Mouse (Mus musculus): Measurements from ENCODE around the gene Ppt1.
"Not testable (repeated sequence)": the region's sequence is repeated elsewhere in the genome, so short reads cannot be mapped to it uniquely, and the experiment has no call there.

The Ppt1 gene

GRCm38 (mm10) chr4:122835530-122836402, at the start of gene Ppt1:
Ppt1 (plus strand) TSS chr4:122836242.
- DNase-seq (ENCODE audit: low read depth): peak; percentile 83

- no peak for DNase-seq (ENCODE audit: low read depth)
Observed at GRCm38 (mm10) chr4:122789335-122790089, 46.5 kb upstream of the Ppt1 start.

- peak; percentile 69 for DNase-seq (ENCODE audit: low read depth)
Observed at GRCm38 (mm10) chr4:122808108-122808507, 27.9 kb upstream of the Ppt1 start.

- no peak for DNase-seq (ENCODE audit: low read depth)
Observed at GRCm38 (mm10) chr4:122811180-122811579, 24.9 kb upstream of the Ppt1 start.

- no peak for DNase-seq (ENCODE audit: low read depth)
Observed at GRCm38 (mm10) chr4:122811824-122812223, 24.2 kb upstream of the Ppt1 start.

GRCm38 (mm10) chr4:122816202-122816601, 19.8 kb upstream of the Ppt1 start:
- DNase-seq (ENCODE audit: low read depth): no peak

GRCm38 (mm10) chr4:122820941-122821340, 15.1 kb upstream of the Ppt1 start:
- DNase-seq (ENCODE audit: low read depth): not testable (repeated sequence)

GRCm38 (mm10) chr4:122827651-122828050, 8.4 kb upstream of the Ppt1 start:
- DNase-seq (ENCODE audit: low read depth): no peak

- DNase-seq (ENCODE audit: low read depth): no peak
Observed at GRCm38 (mm10) chr4:122829339-122829738, 6.7 kb upstream of the Ppt1 start.

GRCm38 (mm10) chr4:122831888-122832287, 4.2 kb upstream of the Ppt1 start:
- DNase-seq (ENCODE audit: low read depth): no peak

- no peak for DNase-seq (ENCODE audit: low read depth)
Observed at GRCm38 (mm10) chr4:122836403-122836775, 347 bp downstream of the Ppt1 start.

GRCm38 (mm10) chr4:122837180-122837730, 1.2 kb downstream of the Ppt1 start:
- DNase-seq (ENCODE audit: low read depth): no peak

GRCm38 (mm10) chr4:122837994-122838393, 2.0 kb downstream of the Ppt1 start:
- DNase-seq (ENCODE audit: low read depth): no peak

- no peak for DNase-seq (ENCODE audit: low read depth)
Observed at GRCm38 (mm10) chr4:122838416-122838815, 2.4 kb downstream of the Ppt1 start.

GRCm38 (mm10) chr4:122848150-122848621, 12.1 kb downstream of the Ppt1 start:
- peak; percentile 63 for DNase-seq (ENCODE audit: low read depth)

GRCm38 (mm10) chr4:122851535-122851934, 15.5 kb downstream of the Ppt1 start:
- no peak for DNase-seq (ENCODE audit: low read depth)

- no peak for DNase-seq (ENCODE audit: low read depth)
Observed at GRCm38 (mm10) chr4:122853691-122854090, 17.6 kb downstream of the Ppt1 start.

GRCm38 (mm10) chr4:122854770-122855169, 18.7 kb downstream of the Ppt1 start:
- DNase-seq (ENCODE audit: low read depth): no peak

- DNase-seq (ENCODE audit: low read depth): no peak
Observed at GRCm38 (mm10) chr4:122857909-122858308, 21.9 kb downstream of the Ppt1 start.

GRCm38 (mm10) chr4:122859096-122859674, 23.1 kb downstream of the Ppt1 start:
- no peak for DNase-seq (ENCODE audit: low read depth)

GRCm38 (mm10) chr4:122861836-122862235, 25.8 kb downstream of the Ppt1 start:
- no peak for DNase-seq (ENCODE audit: low read depth)

- DNase-seq (ENCODE audit: low read depth): no peak
Observed at GRCm38 (mm10) chr4:122868041-122868440, 32.0 kb downstream of the Ppt1 start.
